Mouse (Mus musculus): ENCODE results near the gene Elmsan1. TPM values are rescaled to one million over a fixed set of nuclear protein-coding genes. Genes with fewer than 3 reads are reported as not detected.
A peak's percentile ranks its signal among the peaks of the same experiment; 100 is the strongest.

Elmsan1 gene
- polyA plus RNA-seq, 1 experiment from 2014 or later = 7.7 TPM

- H3K36me3 ChIP-seq = peaks cover 28% of the 10 kb centered on the region
- H3K9ac ChIP-seq = no peak overlapping the region
- peaks cover 5% of the 10 kb centered on the region; the same call in 1 of the 2 replicates for H3K4me1 ChIP-seq (replicated peaks)
- H3K4me3 ChIP-seq (replicated peaks) = no peak overlapping the region
- no peak overlapping the region for H3K27ac ChIP-seq
- H3K9me3 ChIP-seq = no peaks in the 10 kb centered on the region
- no peaks in the 10 kb centered on the region for H3K27me3 ChIP-seq (replicated peaks)
- no peak overlapping the region for H3K4me2 ChIP-seq (replicated peaks)
- no peak for ATAC-seq
- WGBS = 83% methylated on average over 9 of the region's 9 CpGs
These were observed 55.5 kb downstream of the Elmsan1 start for GRCm38 (mm10) chr12:84163133-84163532.

GRCm38 (mm10) chr12:84161616-84162433 lies 56.9 kb downstream of the Elmsan1 start:
- Histone ChIP-seq H3K4me2 (replicated peaks) (no peak overlapping the region), H3K9ac (no peak overlapping the region), H3K27me3 (replicated peaks) (no peaks in the 10 kb centered on the region), H3K9me3 (no peaks in the 10 kb centered on the region), H3K4me3 (replicated peaks) (no peak overlapping the region), H3K27ac (no peak overlapping the region), H3K4me1 (replicated peaks) (peaks cover 5% of the 10 kb centered on the region; the same call in 1 of the 2 replicates), H3K36me3 (peaks cover 27% of the 10 kb centered on the region)
- ATAC-seq = peak; percentile 30
- WGBS = 77% methylated on average over 14 of the region's 14 CpGs

DNA sequence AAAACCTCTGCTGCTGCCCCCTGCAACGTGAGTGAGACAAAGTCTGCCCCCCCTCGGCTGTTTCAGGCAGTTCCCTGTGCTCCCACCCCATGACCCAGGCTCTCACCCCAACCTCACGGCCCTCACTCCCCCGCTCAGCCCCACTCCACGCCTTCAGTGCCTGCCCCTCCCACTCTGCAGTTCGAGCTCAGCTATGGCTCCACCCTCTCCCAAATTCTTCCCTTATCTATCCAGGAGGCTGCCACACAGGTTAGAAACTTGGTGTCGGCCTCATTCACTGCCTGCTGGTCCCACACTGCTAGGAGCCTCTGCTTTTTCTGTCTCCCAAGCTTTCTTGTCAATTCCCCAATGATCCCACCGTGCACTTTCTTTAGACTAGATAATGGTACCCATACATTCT lies 57.6 kb downstream of the Elmsan1 start:
- H3K9me3 ChIP-seq = no peaks in the 10 kb centered on the region
- H3K27me3 ChIP-seq (replicated peaks) = no peaks in the 10 kb centered on the region
- no peak overlapping the region for H3K4me3 ChIP-seq (replicated peaks)
- no peak overlapping the region for H3K4me2 ChIP-seq (replicated peaks)
- peaks cover 34% of the 10 kb centered on the region for H3K36me3 ChIP-seq
- H3K27ac ChIP-seq = no peak overlapping the region
- WGBS = 45% methylated on average over 8 of the region's 8 CpGs
- peak; percentile 56 for ATAC-seq
- no peak overlapping the region for H3K9ac ChIP-seq
- peaks cover 5% of the 10 kb centered on the region; the same call in 1 of the 2 replicates for H3K4me1 ChIP-seq (replicated peaks)

DNA sequence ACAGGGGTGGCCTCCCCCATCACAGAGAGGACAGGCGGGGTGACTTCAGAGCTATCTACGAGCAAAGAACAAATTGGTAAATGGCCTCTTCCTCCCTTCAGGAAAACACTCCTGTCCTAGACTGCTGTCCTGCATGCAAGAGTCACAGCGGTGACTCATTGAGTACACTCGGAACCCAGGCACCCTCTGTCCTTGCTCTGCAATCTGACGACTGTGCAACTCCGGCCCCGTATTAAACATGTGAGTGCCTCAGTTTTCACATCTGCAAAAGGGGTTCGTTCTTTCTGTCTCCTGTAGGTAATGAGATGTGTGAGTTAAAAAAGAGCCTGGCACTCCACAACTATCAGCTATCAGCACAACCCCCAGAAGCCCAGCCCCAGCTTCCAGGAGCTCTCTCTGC lies 58.2 kb downstream of the Elmsan1 start:
- Histone ChIP-seq H3K4me2 (replicated peaks) (no peak overlapping the region), H3K9ac (no peak overlapping the region), H3K27ac (no peak overlapping the region), H3K36me3 (peaks cover 36% of the 10 kb centered on the region), H3K27me3 (replicated peaks) (no peaks in the 10 kb centered on the region), H3K4me3 (replicated peaks) (no peak overlapping the region), H3K4me1 (replicated peaks) (peaks cover 5% of the 10 kb centered on the region; the same call in 1 of the 2 replicates), H3K9me3 (no peaks in the 10 kb centered on the region)
- no peak for ATAC-seq
- WGBS = 91% methylated on average over 8 of the region's 8 CpGs

DNA sequence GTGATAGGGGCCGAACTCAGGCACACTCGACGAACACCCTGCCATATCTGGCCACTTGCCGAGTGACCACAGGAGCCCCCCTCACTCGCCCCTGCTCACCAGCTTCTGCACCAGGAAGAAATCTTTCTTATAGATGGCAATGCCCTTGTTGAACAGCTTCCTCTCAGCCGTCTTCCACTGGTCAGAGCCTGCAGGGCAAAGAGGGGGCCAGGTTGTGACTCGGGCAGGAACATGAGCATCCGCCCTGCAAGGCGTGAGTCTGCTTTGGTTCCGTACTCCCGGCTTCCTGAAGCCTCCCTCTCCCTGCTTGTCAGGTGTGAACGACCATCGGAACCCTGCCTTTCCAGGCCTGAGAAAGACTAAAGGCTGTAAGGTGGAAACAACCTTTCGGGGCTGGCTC lies 60.5 kb downstream of the Elmsan1 start:
- Histone ChIP-seq H3K36me3 (peaks cover 45% of the 10 kb centered on the region), H3K9ac (no peak overlapping the region), H3K4me1 (replicated peaks) (peaks cover 8% of the 10 kb centered on the region; the same call in 1 of the 2 replicates), H3K4me3 (replicated peaks) (no peak overlapping the region), H3K9me3 (no peaks in the 10 kb centered on the region), H3K27ac (no peak overlapping the region), H3K27me3 (replicated peaks) (no peaks in the 10 kb centered on the region), H3K4me2 (replicated peaks) (no peak overlapping the region)
- no peak for ATAC-seq
- WGBS = 91% methylated on average over 14 of the region's 14 CpGs

DNA sequence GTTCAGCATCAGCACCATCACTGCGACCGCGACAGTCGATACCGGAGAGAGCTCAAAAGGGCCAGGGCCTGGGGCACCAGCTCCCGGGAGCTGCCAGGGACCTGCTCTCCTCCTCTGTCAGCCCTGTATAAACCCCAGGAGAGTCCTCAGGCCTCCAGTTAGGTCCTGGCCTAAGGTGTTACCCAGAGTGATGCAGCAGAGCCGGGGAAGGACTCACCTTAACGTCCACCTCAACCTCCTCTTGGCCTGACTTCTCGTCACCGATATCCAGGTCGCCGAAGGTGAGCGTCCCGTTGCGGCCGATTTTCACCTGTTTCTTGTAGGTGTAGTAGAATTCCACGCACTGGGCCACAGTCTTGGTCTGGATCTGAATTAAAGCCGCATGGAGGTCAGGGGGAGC lies 62.5 kb downstream of the Elmsan1 start:
- no peak for ATAC-seq
- Histone ChIP-seq H3K4me3 (replicated peaks) (no peak overlapping the region), H3K4me1 (replicated peaks) (peaks cover 13% of the 10 kb centered on the region), H3K27ac (no peak overlapping the region), H3K27me3 (replicated peaks) (no peaks in the 10 kb centered on the region), H3K9me3 (no peaks in the 10 kb centered on the region), H3K4me2 (replicated peaks) (no peak overlapping the region), H3K36me3 (peaks cover 48% of the 10 kb centered on the region), H3K9ac (no peak overlapping the region)
- 95% methylated on average over 18 of the region's 18 CpGs for WGBS

- Histone ChIP-seq H3K4me1 (replicated peaks) (peaks cover 16% of the 10 kb centered on the region), H3K4me3 (replicated peaks) (no peak overlapping the region), H3K4me2 (replicated peaks) (no peak overlapping the region), H3K9me3 (no peaks in the 10 kb centered on the region), H3K9ac (no peak overlapping the region), H3K27me3 (replicated peaks) (no peaks in the 10 kb centered on the region), H3K36me3 (peaks cover 47% of the 10 kb centered on the region), H3K27ac (no peak overlapping the region)
- 84% methylated on average over 2 of the region's 2 CpGs for WGBS
- ATAC-seq = no peak
These were observed 63.2 kb downstream of the Elmsan1 start for GRCm38 (mm10) chr12:84155523-84155871.

DNA sequence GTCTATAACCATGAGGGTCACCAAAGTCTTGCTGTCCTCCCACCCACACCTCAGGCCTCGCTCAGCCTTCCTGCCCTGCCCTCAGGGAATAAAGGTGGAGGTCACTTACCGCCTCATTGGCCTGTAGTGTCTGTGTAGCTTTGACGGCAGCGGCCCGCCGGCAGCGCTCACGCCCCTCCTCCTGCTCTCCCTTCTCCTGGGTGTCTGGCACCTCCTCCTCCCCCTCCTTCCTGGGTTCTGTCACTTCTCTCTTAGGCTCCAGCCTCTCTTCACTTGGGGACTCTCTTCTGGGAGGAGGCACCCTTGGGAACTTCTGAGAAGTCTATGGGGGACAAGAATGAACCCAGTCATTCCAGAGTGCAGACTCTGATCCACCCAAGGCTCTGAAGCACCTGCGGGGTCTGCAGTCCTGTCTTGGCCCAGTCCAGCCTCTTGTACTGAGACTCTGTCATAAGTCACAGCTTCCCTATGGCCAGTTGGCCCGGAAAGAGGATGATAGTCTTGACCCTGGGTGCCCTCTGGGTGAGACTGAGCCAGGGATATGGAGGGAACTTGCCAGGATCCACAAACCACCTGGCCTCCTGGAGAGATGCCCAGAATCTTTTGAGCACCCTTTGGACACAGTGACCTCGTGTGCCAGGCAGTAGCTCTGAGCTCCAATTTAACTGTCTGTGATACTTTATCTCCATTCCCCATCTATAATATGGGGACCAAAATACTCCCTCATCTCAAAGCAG lies 63.7 kb downstream of the Elmsan1 start:
- no peak for ATAC-seq
- H3K4me2 ChIP-seq (replicated peaks) = no peak overlapping the region
- no peaks in the 10 kb centered on the region for H3K27me3 ChIP-seq (replicated peaks)
- peaks cover 16% of the 10 kb centered on the region for H3K4me1 ChIP-seq (replicated peaks)
- no peak overlapping the region for H3K27ac ChIP-seq
- no peaks in the 10 kb centered on the region for H3K9me3 ChIP-seq
- H3K9ac ChIP-seq = no peak overlapping the region
- H3K36me3 ChIP-seq = peaks cover 42% of the 10 kb centered on the region
- WGBS = 67% methylated on average over 11 of the region's 11 CpGs
- no peak overlapping the region for H3K4me3 ChIP-seq (replicated peaks)

- Histone ChIP-seq H3K4me3 (replicated peaks) (no peak overlapping the region), H3K36me3 (peaks cover 31% of the 10 kb centered on the region)
- 76% methylated on average over 6 of the region's 6 CpGs for WGBS
These were observed 65.3 kb downstream of the Elmsan1 start for GRCm38 (mm10) chr12:84153414-84153813.

GRCm38 (mm10) chr12:84152352-84153190 lies 66.1 kb downstream of the Elmsan1 start:
- 56% methylated on average over 32 of the region's 32 CpGs for WGBS
- peak overlapping the region; percentile 37 for H3K27ac ChIP-seq
- peak; percentile 76 for ATAC-seq
- H3K4me1 ChIP-seq (replicated peaks) = peaks cover 22% of the 10 kb centered on the region
- no peaks in the 10 kb centered on the region for H3K9me3 ChIP-seq
- peaks cover 25% of the 10 kb centered on the region for H3K36me3 ChIP-seq
- H3K27me3 ChIP-seq (replicated peaks) = no peaks in the 10 kb centered on the region
- no peak overlapping the region for H3K9ac ChIP-seq
- no peak overlapping the region for H3K4me3 ChIP-seq (replicated peaks)
- peak overlapping the region; percentile 39 for H3K4me2 ChIP-seq (replicated peaks)

More at GRCm38 (mm10) chr12:84153414-84153813, 65.3 kb downstream of the Elmsan1 start:
- Histone ChIP-seq H3K9me3 (no peaks in the 10 kb centered on the region), H3K27ac (no peak overlapping the region), H3K4me2 (replicated peaks) (no peak overlapping the region), H3K27me3 (replicated peaks) (no peaks in the 10 kb centered on the region), H3K9ac (no peak overlapping the region), H3K4me1 (replicated peaks) (peaks cover 16% of the 10 kb centered on the region)
- ATAC-seq = no peak

- Histone ChIP-seq H3K9ac (no peak overlapping the region), H3K27me3 (replicated peaks) (no peaks in the 10 kb centered on the region), H3K4me2 (replicated peaks) (peak overlapping the region; percentile 39), H3K9me3 (no peaks in the 10 kb centered on the region), H3K4me3 (replicated peaks) (no peak overlapping the region), H3K36me3 (peaks cover 25% of the 10 kb centered on the region), H3K27ac (peak overlapping the region; percentile 37), H3K4me1 (replicated peaks) (peaks cover 22% of the 10 kb centered on the region)
- ATAC-seq = no peak; the same call in 1 of the 2 replicates
- 73% methylated on average over 10 of the region's 10 CpGs for WGBS
These were observed 66.8 kb downstream of the Elmsan1 start for GRCm38 (mm10) chr12:84151911-84152310.

- H3K4me3 ChIP-seq (replicated peaks) = no peak overlapping the region
- peaks cover 22% of the 10 kb centered on the region for H3K4me1 ChIP-seq (replicated peaks)
- peaks cover 15% of the 10 kb centered on the region; the same call in 1 of the 2 replicates for H3K36me3 ChIP-seq
- no peak overlapping the region; the same call in 1 of the 2 replicates for H3K27ac ChIP-seq
- no peak overlapping the region for H3K9ac ChIP-seq
- no peaks in the 10 kb centered on the region for H3K27me3 ChIP-seq (replicated peaks)
- 36% methylated on average over 6 of the region's 6 CpGs for WGBS
- H3K9me3 ChIP-seq = no peaks in the 10 kb centered on the region
- ATAC-seq = peak; percentile 37; the same call in 1 of the 2 replicates
- H3K4me2 ChIP-seq (replicated peaks) = no peak overlapping the region
These were observed 67.7 kb downstream of the Elmsan1 start for GRCm38 (mm10) chr12:84150976-84151375.
